Mouse (Mus musculus) MEL (cell line): Measurements from ENCODE around the gene Wdr46. TPM values are rescaled to one million over a fixed set of nuclear protein-coding genes. Genes with fewer than 3 reads are reported as not detected.

Experiments used
- DNase-seq: peaks from one replicate; pipeline ENCODE4 v3.0.0; 2011; ENCODE audit warnings: low read depth, low spot score
- H3K27ac ChIP-seq: 2 replicates; pipeline ENCODE4 v1.5.1; 2012; ENCODE audit warnings: low read depth, mild to moderate bottlenecking, control low read depth, low read length, moderate library complexity; ENCODE audit not compliant: control insufficient read depth
- H3K27me3 ChIP-seq, 2 experiments: fragments of 150-350 bp in 1 of 2; sonication (generic) in 1 of 2; 2 replicates each; pipeline ENCODE4 v1.6.1; 2012; ENCODE audit warnings: low read length in 2 of 2, mild to moderate bottlenecking in 2 of 2, improper control_type of control experiment in 1 of 2, moderate library complexity in 1 of 2; ENCODE audit not compliant: insufficient read depth in 2 of 2, control insufficient read depth in 1 of 2
- H3K36me3 ChIP-seq, 2 experiments: 2 replicates each; pipeline ENCODE4 v1.6.1; 2012 to 2014; ENCODE audit warnings: low read length in 2 of 2, improper control_type of control experiment in 1 of 2, inconsistent platforms in 1 of 2, mild to moderate bottlenecking in 1 of 2; ENCODE audit not compliant: insufficient read depth in 2 of 2, control insufficient read depth in 1 of 2
- H3K4me1 ChIP-seq, 2 experiments: fragments of 150-350 bp in 1 of 2; sonication (generic) in 1 of 2; 2 replicates each; pipeline ENCODE4 v1.6.1; 2012; ENCODE audit warnings: low read length in 2 of 2, improper control_type of control experiment in 1 of 2, mild to moderate bottlenecking in 1 of 2; ENCODE audit not compliant: insufficient read depth in 2 of 2, control insufficient read depth in 1 of 2
- H3K4me3 ChIP-seq, 2 experiments: fragments of 150-350 bp in 1 of 2; sonication (generic) in 1 of 2; 2 replicates each; pipeline ENCODE4 v1.5.1; 2012; ENCODE audit warnings: low read depth in 2 of 2, low read length in 2 of 2, mild to moderate bottlenecking in 2 of 2, moderate library complexity in 2 of 2, control low read depth in 1 of 2, improper control_type of control experiment in 1 of 2; ENCODE audit not compliant: control insufficient read depth in 1 of 2, insufficient read depth in 1 of 2
- H3K79me2 ChIP-seq: 2 replicates; pipeline ENCODE4 v1.6.1; 2012; ENCODE audit warnings: mild to moderate bottlenecking, low read length, moderate library complexity; ENCODE audit not compliant: control insufficient read depth, poor library complexity, insufficient read depth
- H3K9ac ChIP-seq: 2 replicates; pipeline ENCODE4 v1.6.1; 2012; ENCODE audit warnings: low read depth, mild to moderate bottlenecking, control low read depth, low read length, moderate library complexity; ENCODE audit not compliant: control insufficient read depth, poor library complexity, severe bottlenecking
- H3K9me3 ChIP-seq: fragments of 150-350 bp; sonication (generic); replicated peaks from 2 replicates; pipeline ENCODE4 v1.6.1; 2012; ENCODE audit warnings: mild to moderate bottlenecking, low read length, improper control_type of control experiment, moderate library complexity; ENCODE audit not compliant: insufficient read depth
- CHD1 ChIP-seq: IDR thresholded peaks from 2 replicates; pipeline ENCODE4 v1.6.1; 2012; ENCODE audit warnings: low read depth, mild to moderate bottlenecking, inconsistent platforms, low read length, improper control_type of control experiment
- CHD2 ChIP-seq: IDR thresholded peaks from 2 replicates; pipeline ENCODE4 v1.6.1; 2011; ENCODE audit warnings: low read length, improper control_type of control experiment
- CTCF ChIP-seq, 3 experiments: IDR thresholded peaks in 2 of 3; conservative IDR thresholded peaks in 1 of 3; 2 replicates each; pipeline ENCODE4 v1.5.1; 2011 to 2012; ENCODE audit warnings: low read length in 3 of 3, low read depth in 2 of 3, mild to moderate bottlenecking in 2 of 3, improper control_type of control experiment in 1 of 3, inconsistent platforms in 1 of 3, mixed read lengths in 1 of 3, moderate library complexity in 1 of 3; ENCODE audit not compliant: control insufficient read depth in 1 of 3, insufficient read depth in 1 of 3, poor library complexity in 1 of 3, severe bottlenecking in 1 of 3
- EP300 ChIP-seq, 2 experiments: IDR thresholded peaks; 2 replicates each; pipeline ENCODE4 v1.6.1; 2011; ENCODE audit warnings: improper control_type of control experiment in 2 of 2, low read length in 2 of 2, low read depth in 1 of 2, mild to moderate bottlenecking in 1 of 2
- ETS1 ChIP-seq: IDR thresholded peaks from 2 replicates; pipeline ENCODE4 v1.6.1; 2012; ENCODE audit warnings: low read depth, mild to moderate bottlenecking, inconsistent platforms, low read length, improper control_type of control experiment, moderate library complexity
- HCFC1 ChIP-seq: IDR thresholded peaks from 2 replicates; pipeline ENCODE4 v1.6.1; 2012; ENCODE audit warnings: low read depth, mild to moderate bottlenecking, inconsistent platforms, low read length, improper control_type of control experiment, moderate library complexity
- MAFK ChIP-seq: IDR thresholded peaks from 2 replicates; pipeline ENCODE4 v1.6.1; 2011; ENCODE audit warnings: low read depth, mild to moderate bottlenecking, low read length, improper control_type of control experiment, borderline replicate concordance
- MAX ChIP-seq: IDR thresholded peaks from 2 replicates; pipeline ENCODE4 v1.6.1; 2011; ENCODE audit warnings: low read length, improper control_type of control experiment
- MEF2A ChIP-seq: IDR thresholded peaks from 2 replicates; pipeline ENCODE4 v1.6.1; 2014; ENCODE audit warnings: low read depth, mild to moderate bottlenecking, inconsistent platforms, low read length, improper control_type of control experiment; ENCODE audit not compliant: poor library complexity, insufficient replicate concordance, severe bottlenecking; ENCODE audit errors: extremely low read depth
- POLR2AphosphoS5 ChIP-seq: IDR thresholded peaks from 2 replicates; pipeline ENCODE4 v1.6.1; 2012; ENCODE audit warnings: low read depth, borderline replicate concordance, mild to moderate bottlenecking, inconsistent platforms, low read length, moderate library complexity, mixed read lengths
- RCOR1 ChIP-seq: IDR thresholded peaks from 2 replicates; pipeline ENCODE4 v1.6.1; 2012; ENCODE audit warnings: low read depth, mild to moderate bottlenecking, inconsistent platforms, low read length, improper control_type of control experiment
- TBP ChIP-seq: IDR thresholded peaks from 2 replicates; pipeline ENCODE4 v1.8.0; 2011; ENCODE audit warnings: low read depth, low read length, improper control_type of control experiment
- UBTF ChIP-seq: IDR thresholded peaks from 2 replicates; pipeline ENCODE4 v1.6.1; 2012; ENCODE audit warnings: low read depth, mild to moderate bottlenecking, inconsistent platforms, low read length, improper control_type of control experiment, moderate library complexity, borderline replicate concordance; ENCODE audit not compliant: insufficient read depth
- ZKSCAN1 ChIP-seq: IDR thresholded peaks from 2 replicates; pipeline ENCODE4 v1.6.1; 2012; ENCODE audit warnings: low read depth, mild to moderate bottlenecking, inconsistent platforms, low read length, improper control_type of control experiment, moderate library complexity
- ZMIZ1 ChIP-seq: IDR thresholded peaks from 2 replicates; pipeline ENCODE4 v1.6.1; 2012; ENCODE audit warnings: low read depth, mild to moderate bottlenecking, inconsistent platforms, low read length, improper control_type of control experiment, moderate library complexity
- ZNF384 ChIP-seq: IDR thresholded peaks from 2 replicates; pipeline ENCODE4 v1.6.1; 2012; ENCODE audit warnings: low read depth, mild to moderate bottlenecking, inconsistent platforms, low read length, improper control_type of control experiment
- polyA plus RNA-seq, 2 experiments: library from polyadenylated mRNA; stranded (reverse) in 1 of 2; unstranded in 1 of 2; fragments of >175 nt in 1 of 2; fragments of >200 nt in 1 of 2; gene quantifications; 2 replicates each; pipeline versions ENCODE4 v1.2.1 to v1.2.4; 2012; ENCODE audit warnings: low replicate concordance in 2 of 2, low read depth in 1 of 2; ENCODE audit not compliant: insufficient read length in 2 of 2, insufficient read depth in 1 of 2, missing spikeins in 1 of 2
- total RNA-seq: library from RNA; depleted of rRNA; stranded (reverse); fragments of 300-350 nt; gene quantifications from 2 replicates; pipeline ENCODE4 v1.2.3, GENCODE M21; 2012

Wdr46 gene
- total and polyA plus RNA-seq, 3 experiments = 100 to 131 TPM; not detected in 1

DNA sequence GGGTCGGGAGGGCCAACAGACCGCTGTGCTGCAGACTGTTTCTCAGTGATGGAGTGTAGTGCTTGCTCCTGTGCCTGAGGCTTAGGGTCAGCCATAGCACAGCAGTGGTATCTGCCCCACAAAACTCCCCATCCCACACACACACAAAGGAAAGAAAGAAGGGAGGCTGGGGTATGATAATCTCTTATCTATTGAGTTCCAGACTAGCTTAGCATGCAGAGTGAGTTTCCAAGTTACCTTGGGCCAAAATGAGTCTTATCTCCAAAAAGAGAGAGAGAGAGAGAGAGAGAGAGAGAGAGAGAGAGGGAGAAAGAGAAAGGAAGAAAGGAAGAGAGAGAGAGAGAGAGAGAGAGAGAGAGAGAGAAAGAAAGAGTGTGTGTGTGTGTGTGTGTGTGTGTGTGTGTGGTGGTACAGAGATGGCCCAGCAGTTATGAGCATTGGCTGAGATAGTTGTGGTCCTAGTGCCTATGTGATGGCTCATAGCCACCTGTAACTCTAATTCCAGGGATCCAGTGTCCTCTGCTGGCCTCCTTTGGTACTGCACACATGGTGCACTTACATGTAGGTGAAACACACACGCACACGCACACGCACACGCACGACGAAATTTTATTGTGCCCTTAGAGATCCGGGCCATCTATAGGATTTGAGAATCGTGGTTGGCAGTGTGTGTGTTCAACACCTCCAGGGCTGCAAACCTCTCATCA is 15.7 kb upstream of the Wdr46 start (continued):
- TF ChIP-seq ZKSCAN1 (no peak), MEF2A (no peak), CHD1 (no peak), ZMIZ1 (no peak), ETS1 (peak; percentile 81), MAX (peak; percentile 45; the same call in 1 of the 2 replicates), CTCF (IDR thresholded peaks at IDR 0.05 in 2 of 3, conservative IDR thresholded peaks at IDR 0.05 in 1 of 3; ENCODE audit: control insufficient read depth in 1 of 3, insufficient read depth in 1 of 3, low read depth in 2 of 3, low read length in 3 of 3, poor library complexity in 1 of 3, severe bottlenecking in 1 of 3) (peak; percentile 69 to 81 (median 76)), TBP (0 out of 2 replicates have a peak, but pooled peaks have one; percentile 28), POLR2AphosphoS5 (no peak), HCFC1 (no peak), ZNF384 (no peak), RCOR1 (no peak), MAFK (no peak), CHD2 (no peak), UBTF (no peak)

DNA sequence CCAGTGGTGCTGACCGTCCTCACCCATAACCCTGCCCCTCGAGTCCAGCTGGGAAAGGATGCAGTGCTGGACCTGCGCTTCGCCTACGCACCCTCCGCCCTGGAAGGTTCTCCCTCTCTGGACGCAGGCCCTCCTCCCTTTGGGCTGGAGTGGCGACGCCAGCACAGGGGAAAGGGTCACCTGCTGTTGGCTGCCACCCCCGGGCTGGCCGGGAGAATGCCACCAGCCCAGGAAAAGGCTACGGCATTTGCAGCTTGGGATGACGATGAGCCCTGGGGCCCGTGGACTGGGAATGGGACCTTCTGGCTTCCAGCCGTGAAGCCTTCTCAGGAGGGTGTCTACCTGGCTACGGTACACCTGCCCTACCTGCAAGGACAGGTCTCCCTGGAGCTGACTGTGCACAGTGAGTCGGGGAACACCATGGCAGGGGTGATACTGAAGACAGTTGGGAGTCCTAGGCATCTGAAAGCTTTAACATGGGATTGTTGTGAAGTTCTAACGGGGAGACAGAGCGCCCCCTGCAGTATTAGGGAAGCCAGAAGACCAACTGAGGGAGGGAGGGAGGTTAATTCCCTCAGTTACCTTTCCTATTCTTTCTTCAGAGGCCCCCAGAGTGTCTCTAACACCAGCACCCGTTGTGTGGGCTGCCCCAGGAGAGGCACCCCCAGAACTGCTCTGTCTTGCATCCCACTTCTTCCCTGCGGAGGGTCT is 14.9 kb upstream of the Wdr46 start:
- DNase-seq = no peak
- Histone ChIP-seq H3K27me3 (no peaks in the 10 kb centered on the region), H3K36me3 (peaks cover 0 to 8% of the 10 kb centered on the region in 2 experiments; a peak in 2 of 4 replicates), H3K9ac (no peak overlapping the region), H3K79me2 (peaks cover 24% of the 10 kb centered on the region), H3K9me3 (no peaks in the 10 kb centered on the region), H3K4me1 (peaks cover 2 to 24% of the 10 kb centered on the region in 2 experiments), H3K27ac (peak overlapping the region; percentile 44; the same call in 1 of the 2 replicates), H3K4me3 (no peak overlapping the region)
- TF ChIP-seq CTCF (IDR thresholded peaks at IDR 0.05 in 2 of 3, conservative IDR thresholded peaks at IDR 0.05 in 1 of 3; ENCODE audit: control insufficient read depth in 1 of 3, insufficient read depth in 1 of 3, low read depth in 2 of 3, low read length in 3 of 3, poor library complexity in 1 of 3, severe bottlenecking in 1 of 3) (peak in 2 of 3 experiments; percentile 9 to 37; a peak in 4 of 6 replicates), EP300 (IDR thresholded peaks at IDR 0.05; ENCODE audit: low read depth in 1 of 2, low read length in 2 of 2) (no peak), POLR2AphosphoS5 (no peak)
